ENCODE assay signal across 10 mouse cellular contexts in genomic region chr7:135792918-135793317, GRCm38 (mm10).
DNase-seq lines count a peak whose midpoint lies in the region; ATAC-seq and TF ChIP-seq lines count a peak whose summit lies in the region.
"Had no signal": no experiment of that assay in that cellular context is flagged by ENCODE, and none has a peak within 500 bp of the region (broad histone marks: within the 10 kb centered on the region; RNA-seq: fewer than 3 reads in every experiment).

No protein-coding gene starts in this region.

- TF ChIP-seq CTCF in cortical plate, adult 2 months (IDR thresholded peaks at IDR 0.05; ENCODE audit: extremely low read depth, insufficient read depth, low read length), result peak; percentile 48

- H3K27ac ChIP-seq in cortical plate, adult 2 months (ENCODE audit: insufficient read depth, low read length), result no peak overlapping the region
- no peak overlapping the region for H3K27ac ChIP-seq in limb, embryonic 11.5 days (replicated peaks; ENCODE audit: low read depth, low read length)
- H3K27ac ChIP-seq: heart, embryonic 13.5 days; midbrain, embryonic 12.5 days had no signal

- no peaks in the 10 kb centered on the region for H3K27me3 ChIP-seq in limb, embryonic 11.5 days (ENCODE audit: control insufficient read depth, insufficient read depth, low read length)
- H3K27me3 ChIP-seq: heart, embryonic 13.5 days; midbrain, embryonic 12.5 days had no signal

- ATAC-seq in limb, embryonic 11.5 days (ENCODE audit: insufficient number of reproducible peaks, low FRiP score, low TSS enrichment, low read depth), result no peak

- no peak for TF ChIP-seq POLR2A in cortical plate, adult 2 months (IDR thresholded peaks at IDR 0.05; ENCODE audit: extremely low read depth, insufficient read depth, low read length)

- intact Hi-C loops in left cerebral cortex, postnatal 4 days (cut with DNase I), result no loop called here

- H3K4me1 ChIP-seq in cortical plate, adult 2 months (ENCODE audit: control insufficient read depth, insufficient read depth, low read length), result no peaks in the 10 kb centered on the region
- no peaks in the 10 kb centered on the region for H3K4me1 ChIP-seq in limb, embryonic 11.5 days (ENCODE audit: control insufficient read depth, insufficient read depth, low read length)

- H3K4me2 ChIP-seq in limb, embryonic 11.5 days (ENCODE audit: low read depth, severe bottlenecking), result no peak overlapping the region
- H3K4me2 ChIP-seq: heart, embryonic 13.5 days; midbrain, embryonic 12.5 days had no signal

- H3K36me3 ChIP-seq in limb, embryonic 11.5 days (ENCODE audit: control insufficient read depth, insufficient read depth, low read length), result no peaks in the 10 kb centered on the region
- H3K36me3 ChIP-seq: heart, embryonic 13.5 days; midbrain, embryonic 12.5 days had no signal

- DNase-seq in adrenal gland, postnatal 10 days, result peak; percentile 46
- DNase-seq in adrenal gland, postnatal 4 days (ENCODE audit: low spot score in 2 of 2), result no peak
- peak; percentile 43 for DNase-seq in left cerebral cortex, postnatal 4 days
- DNase-seq in left cerebral cortex, adult 8-10 months (ENCODE audit: low spot score in 2 of 2), result no peak
- peak; percentile 71 for DNase-seq in limb, embryonic 11.5 days (ENCODE audit: low spot score)
- peak; percentile 69 for DNase-seq in retina, embryonic 14.5 days (ENCODE audit: low spot score)
- no peak for DNase-seq in ovary, postnatal 10 days (ENCODE audit: low spot score)

- H3K4me3 ChIP-seq in cortical plate, adult 2 months (ENCODE audit: insufficient read depth, low read length), result no peak overlapping the region
- no peak overlapping the region for H3K4me3 ChIP-seq in limb, embryonic 11.5 days (ENCODE audit: low read depth, low read length)
- H3K4me3 ChIP-seq: heart, embryonic 13.5 days; midbrain, embryonic 12.5 days had no signal

- WGBS in limb, embryonic 11.5 days, result 35% methylated on average over 8 of the region's 8 CpGs

- H3K9ac ChIP-seq in limb, embryonic 11.5 days (ENCODE audit: low read length), result no peak overlapping the region
- H3K9ac ChIP-seq: heart, embryonic 13.5 days; midbrain, embryonic 12.5 days had no signal

- no peaks in the 10 kb centered on the region for H3K9me3 ChIP-seq in limb, embryonic 11.5 days (ENCODE audit: control insufficient read depth, low read length)
- H3K9me3 ChIP-seq: heart, embryonic 13.5 days; midbrain, embryonic 12.5 days had no signal

Comparison
In these comparisons a context has a peak if more than half of its experiments do, and no peak if none do; other contexts are left out.
1. DNase-seq: peak in adrenal gland, postnatal 10 days (single experiment), left cerebral cortex, postnatal 4 days (single experiment), limb, embryonic 11.5 days (single experiment) and retina, embryonic 14.5 days (single experiment); none in adrenal gland, postnatal 4 days (0 of 2), left cerebral cortex, adult 8-10 months (0 of 2) and ovary, postnatal 10 days (single experiment).